Mouse (Mus musculus): ENCODE data around the gene 1700080E11Rik. TPM values are rescaled to one million over a fixed set of nuclear protein-coding genes. Genes with fewer than 3 reads are reported as not detected.

The 1700080E11Rik gene
- polyA plus RNA-seq, 1 experiment from 2014 or later, result not detected

GRCm38 (mm10) chr9:105100807-105101570, 43.9 kb downstream of the 1700080E11Rik start:
- no peak for ATAC-seq (replicated peaks)
- H3K4me2 ChIP-seq, result no peak overlapping the region
- WGBS, result 72% methylated on average over 15 of the region's 15 CpGs
- H3K27me3 ChIP-seq (replicated peaks), result no peaks in the 10 kb centered on the region
- H3K36me3 ChIP-seq (replicated peaks), result no peaks in the 10 kb centered on the region
- no peaks in the 10 kb centered on the region for H3K9me3 ChIP-seq
- H3K27ac ChIP-seq, result no peak overlapping the region
- no peak overlapping the region for H3K9ac ChIP-seq
- no peak overlapping the region for H3K4me3 ChIP-seq
- H3K4me1 ChIP-seq, result no peaks in the 10 kb centered on the region

Other genes with a start within 250 kb of the 1700080E11Rik start
- 86.7 and 92.4 TPM in 2 replicates for gene Mrpl3, start 91.9 kb downstream of the 1700080E11Rik start, polyA plus RNA-seq (2015; fragmentation: Nextera tagmentation; extraction: Ambion mirVana)
- gene Nudt16, start 13.3 kb downstream of the 1700080E11Rik start, polyA plus RNA-seq (2015; fragmentation: Nextera tagmentation; extraction: Ambion mirVana), result 30.7 and 31.5 TPM in 2 replicates